ENCODE assay signal across 8 mouse cellular contexts in genomic region chr8:92354536-92355482, GRCm38 (mm10). TPM values are rescaled to one million over a fixed set of nuclear protein-coding genes. Genes with fewer than 3 reads are reported as not detected.
DNase-seq lines count a peak whose midpoint lies in the region; ATAC-seq lines count a peak whose summit lies in the region.

No protein-coding gene starts in this region.

- H3K9ac ChIP-seq in limb, embryonic 11.5 days (ENCODE audit: low read length) = peak overlapping the region; percentile 19; the same call in 1 of the 2 replicates
- H3K9ac ChIP-seq in midbrain, embryonic 16.5 days (ENCODE audit: low read depth, low read length) = peak overlapping the region; percentile 69

- WGBS in forebrain, embryonic 10.5 days = 8% methylated on average over 22 of the region's 22 CpGs
- WGBS in limb, embryonic 11.5 days = 3% methylated on average over 22 of the region's 22 CpGs
- 2% methylated on average over 22 of the region's 22 CpGs for WGBS in midbrain, embryonic 16.5 days

- H3K4me3 ChIP-seq in forebrain, embryonic 10.5 days = peak overlapping the region; percentile 67
- H3K4me3 ChIP-seq in limb, embryonic 11.5 days (ENCODE audit: low read depth, low read length) = peak overlapping the region; percentile 53
- H3K4me3 ChIP-seq in midbrain, embryonic 16.5 days (ENCODE audit: low read depth, low read length) = peak overlapping the region; percentile 60

- peaks cover 70% of the 10 kb centered on the region for H3K4me1 ChIP-seq in forebrain, embryonic 10.5 days
- H3K4me1 ChIP-seq in limb, embryonic 11.5 days (ENCODE audit: control insufficient read depth, insufficient read depth, low read length) = peaks cover 12% of the 10 kb centered on the region
- peaks cover 11% of the 10 kb centered on the region for H3K4me1 ChIP-seq in midbrain, embryonic 16.5 days (ENCODE audit: control insufficient read depth, insufficient read depth, low read length)

- DNase-seq in 416B (ENCODE audit: low read depth) (peak; percentile 64), ES-CJ7 (ENCODE audit: low read depth, low spot score) (peak; percentile 18)
- peak; percentile 39 for DNase-seq in forebrain, embryonic 10.5 days (ENCODE audit: extremely low spot score, low spot score)
- peak; percentile 52 for DNase-seq in limb, embryonic 11.5 days (ENCODE audit: low spot score)
- DNase-seq in spleen, adult 12 weeks (ENCODE audit: low spot score) = no peak
- no peak for DNase-seq in thymus, postnatal 10 days (ENCODE audit: low spot score in 2 of 2)
- DNase-seq in thymus, postnatal 4 days = no peak

- H3K36me3 ChIP-seq in forebrain, embryonic 10.5 days (replicated peaks) = peaks cover under 1% of the 10 kb centered on the region; the same call in 1 of the 2 replicates
- H3K36me3 ChIP-seq in limb, embryonic 11.5 days (ENCODE audit: control insufficient read depth, insufficient read depth, low read length) = no peaks in the 10 kb centered on the region
- H3K36me3 ChIP-seq in midbrain, embryonic 16.5 days (ENCODE audit: control insufficient read depth, insufficient read depth, low read length) = no peaks in the 10 kb centered on the region

- peak overlapping the region; percentile 85 for H3K27ac ChIP-seq in forebrain, embryonic 10.5 days
- H3K27ac ChIP-seq in limb, embryonic 11.5 days (replicated peaks; ENCODE audit: low read depth, low read length) = no peak overlapping the region
- H3K27ac ChIP-seq in midbrain, embryonic 16.5 days (ENCODE audit: low read length) = peak overlapping the region; percentile 68

- no peak for ATAC-seq in limb, embryonic 11.5 days (ENCODE audit: insufficient number of reproducible peaks, low FRiP score, low TSS enrichment, low read depth)
- ATAC-seq in midbrain, embryonic 16.5 days = no peak

- peaks cover 84% of the 10 kb centered on the region for H3K27me3 ChIP-seq in forebrain, embryonic 10.5 days (ENCODE audit: poor library complexity, severe bottlenecking)
- peaks cover 37% of the 10 kb centered on the region for H3K27me3 ChIP-seq in limb, embryonic 11.5 days (ENCODE audit: control insufficient read depth, insufficient read depth, low read length)
- no peaks in the 10 kb centered on the region for H3K27me3 ChIP-seq in midbrain, embryonic 16.5 days (ENCODE audit: control insufficient read depth, insufficient read depth, low read depth, low read length)

- no peaks in the 10 kb centered on the region for H3K9me3 ChIP-seq in forebrain, embryonic 10.5 days
- no peaks in the 10 kb centered on the region for H3K9me3 ChIP-seq in limb, embryonic 11.5 days (ENCODE audit: control insufficient read depth, low read length)
- no peaks in the 10 kb centered on the region for H3K9me3 ChIP-seq in midbrain, embryonic 16.5 days (replicated peaks; ENCODE audit: control insufficient read depth, low read length, poor library complexity, severe bottlenecking)

- H3K4me2 ChIP-seq in limb, embryonic 11.5 days (ENCODE audit: low read depth, severe bottlenecking) = peak overlapping the region; percentile 84
- H3K4me2 ChIP-seq in midbrain, embryonic 16.5 days (ENCODE audit: low read length) = peak overlapping the region; percentile 68

RNA-seq across cellular contexts. Expression of gene Irx5, which starts 2.6 kb away (rescaled TPM):
- polyA plus RNA-seq in forebrain, embryonic 10.5 days (2016; fragmentation: Nextera tagmentation; extraction: Ambion mirVana) = 4.4 and 4.9 TPM in 2 replicates
- polyA plus RNA-seq in limb, embryonic 11.5 days (2014; fragmentation: Nextera tagmentation; extraction: Ambion mirVana) = 11.2 and 15.4 TPM in 2 replicates
- 16.5 and 16.8 TPM in 2 replicates for polyA plus RNA-seq in midbrain, embryonic 16.5 days (2015; fragmentation: Nextera tagmentation; extraction: Ambion mirVana)

Comparison
In these comparisons a context has a peak if more than half of its experiments do, and no peak if none do; other contexts are left out.
1. DNase-seq: peak in 416B (single experiment), ES-CJ7 (single experiment), forebrain, embryonic 10.5 days (single experiment) and limb, embryonic 11.5 days (single experiment); none in spleen, adult 12 weeks (single experiment), thymus, postnatal 10 days (0 of 2) and thymus, postnatal 4 days (single experiment).
2. Peak in every context shown above with its lines, with median percentiles within 50 percentile points of each other: H3K4me3 ChIP-seq.